Mouse (Mus musculus): ENCODE measurements around the gene Kcnk3. TPM values are rescaled to one million over a fixed set of nuclear protein-coding genes. Genes with fewer than 3 reads are reported as not detected.
A peak's percentile ranks its signal among the peaks of the same experiment; 100 is the strongest.

The Kcnk3 gene
- 0.77 and 0.95 TPM in 2 replicates for polyA plus RNA-seq (2012; rRNA removed)

- TF ChIP-seq CTCF (IDR thresholded peaks at IDR 0.05; ENCODE audit: control insufficient read depth, insufficient read depth, insufficient replicate concordance, low read depth, low read length) (no peak), POLR2A (IDR thresholded peaks at IDR 0.05; ENCODE audit: control insufficient read depth, low read depth, low read length) (no peak)
- Histone ChIP-seq H3K36me3 (ENCODE audit: control insufficient read depth, insufficient read depth, low read length) (no peaks in the 10 kb centered on the region), H3K27me3 (ENCODE audit: control insufficient read depth, insufficient read depth, low read length) (0 out of 2 replicates have a peak, but pooled peaks cover 2% of the 10 kb centered on the region), H3K27ac (ENCODE audit: control insufficient read depth, insufficient read depth, low read depth, low read length) (no peak within 1 kb of the TSS), H3K4me3 (ENCODE audit: control insufficient read depth, low read depth, low read length) (peak within 1 kb of the TSS; percentile 68), H3K4me1 (ENCODE audit: control insufficient read depth, insufficient read depth, low read length) (peaks cover 8% of the 10 kb centered on the region)
Observed at GRCm38 (mm10) chr5:30587681-30588300, at the start of gene Kcnk3. Gene Kcnk3, plus strand, starts transcription at chr5:30588170.

- TF ChIP-seq CTCF (IDR thresholded peaks at IDR 0.05; ENCODE audit: control insufficient read depth, insufficient read depth, insufficient replicate concordance, low read depth, low read length) (no peak), POLR2A (IDR thresholded peaks at IDR 0.05; ENCODE audit: control insufficient read depth, low read depth, low read length) (peak; percentile 47; the same call in 1 of the 2 replicates)
- Histone ChIP-seq H3K27ac (ENCODE audit: control insufficient read depth, insufficient read depth, low read depth, low read length) (no peak within 1 kb of the TSS), H3K4me1 (ENCODE audit: control insufficient read depth, insufficient read depth, low read length) (no peaks in the 10 kb centered on the region; the same call in 1 of the 2 replicates), H3K27me3 (ENCODE audit: control insufficient read depth, insufficient read depth, low read length) (no peaks in the 10 kb centered on the region), H3K36me3 (ENCODE audit: control insufficient read depth, insufficient read depth, low read length) (no peaks in the 10 kb centered on the region), H3K4me3 (ENCODE audit: control insufficient read depth, low read depth, low read length) (peak within 1 kb of the TSS; percentile 66)
Observed at GRCm38 (mm10) chr5:30545698-30546097, 42.3 kb upstream of the Kcnk3 start, which contains the start of gene Cib4. Gene Cib4, minus strand, starts transcription at chr5:30545836.

- Histone ChIP-seq H3K4me1 (ENCODE audit: control insufficient read depth, insufficient read depth, low read length) (no peaks in the 10 kb centered on the region; the same call in 1 of the 2 replicates), H3K36me3 (ENCODE audit: control insufficient read depth, insufficient read depth, low read length) (no peaks in the 10 kb centered on the region), H3K27me3 (ENCODE audit: control insufficient read depth, insufficient read depth, low read length) (no peaks in the 10 kb centered on the region), H3K4me3 (ENCODE audit: control insufficient read depth, low read depth, low read length) (no peak overlapping the region), H3K27ac (ENCODE audit: control insufficient read depth, insufficient read depth, low read depth, low read length) (no peak overlapping the region)
- TF ChIP-seq CTCF (IDR thresholded peaks at IDR 0.05; ENCODE audit: control insufficient read depth, insufficient read depth, insufficient replicate concordance, low read depth, low read length) = no peak
- no peak for TF ChIP-seq POLR2A (IDR thresholded peaks at IDR 0.05; ENCODE audit: control insufficient read depth, low read depth, low read length)
Observed at GRCm38 (mm10) chr5:30548681-30549080, 39.3 kb upstream of the Kcnk3 start.

- Histone ChIP-seq H3K36me3 (ENCODE audit: control insufficient read depth, insufficient read depth, low read length) (no peaks in the 10 kb centered on the region), H3K27ac (ENCODE audit: control insufficient read depth, insufficient read depth, low read depth, low read length) (no peak overlapping the region), H3K4me1 (ENCODE audit: control insufficient read depth, insufficient read depth, low read length) (no peaks in the 10 kb centered on the region; the same call in 1 of the 2 replicates), H3K27me3 (ENCODE audit: control insufficient read depth, insufficient read depth, low read length) (no peaks in the 10 kb centered on the region), H3K4me3 (ENCODE audit: control insufficient read depth, low read depth, low read length) (no peak overlapping the region)
- no peak for TF ChIP-seq POLR2A (IDR thresholded peaks at IDR 0.05; ENCODE audit: control insufficient read depth, low read depth, low read length)
- TF ChIP-seq CTCF (IDR thresholded peaks at IDR 0.05; ENCODE audit: control insufficient read depth, insufficient read depth, insufficient replicate concordance, low read depth, low read length) = no peak
Observed at GRCm38 (mm10) chr5:30550334-30551021, 37.5 kb upstream of the Kcnk3 start.

- no peak for TF ChIP-seq POLR2A (IDR thresholded peaks at IDR 0.05; ENCODE audit: control insufficient read depth, low read depth, low read length)
- H3K4me1 ChIP-seq (ENCODE audit: control insufficient read depth, insufficient read depth, low read length) = no peaks in the 10 kb centered on the region
- H3K36me3 ChIP-seq (ENCODE audit: control insufficient read depth, insufficient read depth, low read length) = no peaks in the 10 kb centered on the region
- H3K27me3 ChIP-seq (ENCODE audit: control insufficient read depth, insufficient read depth, low read length) = no peaks in the 10 kb centered on the region
- H3K4me3 ChIP-seq (ENCODE audit: control insufficient read depth, low read depth, low read length) = no peak overlapping the region
- H3K27ac ChIP-seq (ENCODE audit: control insufficient read depth, insufficient read depth, low read depth, low read length) = no peak overlapping the region
Observed at GRCm38 (mm10) chr5:30551022-30551638, 36.8 kb upstream of the Kcnk3 start.

GRCm38 (mm10) chr5:30552006-30552405 lies 36.0 kb upstream of the Kcnk3 start:
- no peak overlapping the region for H3K4me3 ChIP-seq (ENCODE audit: control insufficient read depth, low read depth, low read length)
- H3K36me3 ChIP-seq (ENCODE audit: control insufficient read depth, insufficient read depth, low read length) = no peaks in the 10 kb centered on the region
- no peak overlapping the region for H3K27ac ChIP-seq (ENCODE audit: control insufficient read depth, insufficient read depth, low read depth, low read length)
- H3K4me1 ChIP-seq (ENCODE audit: control insufficient read depth, insufficient read depth, low read length) = no peaks in the 10 kb centered on the region
- H3K27me3 ChIP-seq (ENCODE audit: control insufficient read depth, insufficient read depth, low read length) = no peaks in the 10 kb centered on the region
- no peak for TF ChIP-seq CTCF (IDR thresholded peaks at IDR 0.05; ENCODE audit: control insufficient read depth, insufficient read depth, insufficient replicate concordance, low read depth, low read length)
- TF ChIP-seq POLR2A (IDR thresholded peaks at IDR 0.05; ENCODE audit: control insufficient read depth, low read depth, low read length) = no peak

- Histone ChIP-seq H3K36me3 (ENCODE audit: control insufficient read depth, insufficient read depth, low read length) (no peaks in the 10 kb centered on the region), H3K4me1 (ENCODE audit: control insufficient read depth, insufficient read depth, low read length) (no peaks in the 10 kb centered on the region), H3K27ac (ENCODE audit: control insufficient read depth, insufficient read depth, low read depth, low read length) (no peak overlapping the region), H3K27me3 (ENCODE audit: control insufficient read depth, insufficient read depth, low read length) (no peaks in the 10 kb centered on the region), H3K4me3 (ENCODE audit: control insufficient read depth, low read depth, low read length) (no peak overlapping the region)
- no peak for TF ChIP-seq CTCF (IDR thresholded peaks at IDR 0.05; ENCODE audit: control insufficient read depth, insufficient read depth, insufficient replicate concordance, low read depth, low read length)
- no peak for TF ChIP-seq POLR2A (IDR thresholded peaks at IDR 0.05; ENCODE audit: control insufficient read depth, low read depth, low read length)
Observed at GRCm38 (mm10) chr5:30553936-30554335, 34.0 kb upstream of the Kcnk3 start.
